Mouse (Mus musculus): ENCODE measurements around the gene Znhit3. TPM values are rescaled to one million over a fixed set of nuclear protein-coding genes. Genes with fewer than 3 reads are reported as not detected.

Znhit3 gene
- polyA plus RNA-seq, 1 experiment from 2014 or later = 21.8 TPM

- TF ChIP-seq EP300 (IDR thresholded peaks at IDR 0.05; ENCODE audit: low read depth) (no peak), CTCF (IDR thresholded peaks at IDR 0.05; ENCODE audit: low read depth) (no peak)
- Histone ChIP-seq H3K27ac (ENCODE audit: low read depth) (no peak overlapping the region), H3K9ac (replicated peaks) (no peak overlapping the region), H3K4me1 (ENCODE audit: insufficient read depth) (no peaks in the 10 kb centered on the region), H3K27me3 (ENCODE audit: insufficient read depth, low read length) (no peaks in the 10 kb centered on the region), H3K4me2 (ENCODE audit: low read depth, low read length) (no peak overlapping the region), H3K36me3 (replicated peaks; ENCODE audit: insufficient read depth, low read length) (peaks cover 40% of the 10 kb centered on the region), H3K4me3 (ENCODE audit: low read depth, low read length) (no peak overlapping the region), H3K9me3 (ENCODE audit: low read length) (no peaks in the 10 kb centered on the region)
- DNase-seq (no peak), ATAC-seq (no peak)
- WGBS (ENCODE audit: insufficient replicate concordance) = 78% methylated on average over 9 of the region's 9 CpGs
These were observed 11.5 kb downstream of the Znhit3 start for GRCm38 (mm10) chr11:84904597-84905144.

- H3K9me3 ChIP-seq (ENCODE audit: low read length) = no peaks in the 10 kb centered on the region
- no peak for DNase-seq
- no peak for ATAC-seq
- no peak overlapping the region for H3K4me3 ChIP-seq (ENCODE audit: low read depth, low read length)
- WGBS (ENCODE audit: insufficient replicate concordance) = 84% methylated on average over 14 of the region's 15 CpGs
- TF ChIP-seq EP300 (IDR thresholded peaks at IDR 0.05; ENCODE audit: low read depth) (no peak), CTCF (IDR thresholded peaks at IDR 0.05; ENCODE audit: low read depth) (no peak)
- no peaks in the 10 kb centered on the region for H3K4me1 ChIP-seq (ENCODE audit: insufficient read depth)
- H3K4me2 ChIP-seq (ENCODE audit: low read depth, low read length) = no peak overlapping the region
- H3K9ac ChIP-seq (replicated peaks) = no peak overlapping the region
- peaks cover 22% of the 10 kb centered on the region for H3K36me3 ChIP-seq (replicated peaks; ENCODE audit: insufficient read depth, low read length)
- no peak overlapping the region for H3K27ac ChIP-seq (ENCODE audit: low read depth)
- no peaks in the 10 kb centered on the region for H3K27me3 ChIP-seq (ENCODE audit: insufficient read depth, low read length)
These were observed 23.1 kb downstream of the Znhit3 start for GRCm38 (mm10) chr11:84893113-84893512.

- Histone ChIP-seq H3K4me3 (ENCODE audit: low read depth, low read length) (no peak overlapping the region), H3K4me1 (ENCODE audit: insufficient read depth) (no peaks in the 10 kb centered on the region), H3K27me3 (ENCODE audit: insufficient read depth, low read length) (no peaks in the 10 kb centered on the region), H3K27ac (ENCODE audit: low read depth) (no peak overlapping the region), H3K9me3 (ENCODE audit: low read length) (no peaks in the 10 kb centered on the region), H3K4me2 (ENCODE audit: low read depth, low read length) (no peak overlapping the region), H3K36me3 (replicated peaks; ENCODE audit: insufficient read depth, low read length) (peaks cover 24% of the 10 kb centered on the region), H3K9ac (replicated peaks) (no peak overlapping the region)
- no peak for DNase-seq
- TF ChIP-seq EP300 (IDR thresholded peaks at IDR 0.05; ENCODE audit: low read depth) (no peak), CTCF (IDR thresholded peaks at IDR 0.05; ENCODE audit: low read depth) (no peak)
- WGBS (ENCODE audit: insufficient replicate concordance) = 90% methylated on average over 7 of the region's 7 CpGs
- ATAC-seq = no peak
These were observed 24.5 kb downstream of the Znhit3 start for GRCm38 (mm10) chr11:84891705-84892104.

GRCm38 (mm10) chr11:84889492-84889891 lies 26.7 kb downstream of the Znhit3 start:
- no peaks in the 10 kb centered on the region for H3K27me3 ChIP-seq (ENCODE audit: insufficient read depth, low read length)
- no peak overlapping the region for H3K4me2 ChIP-seq (ENCODE audit: low read depth, low read length)
- H3K4me1 ChIP-seq (ENCODE audit: insufficient read depth) = no peaks in the 10 kb centered on the region
- H3K27ac ChIP-seq (ENCODE audit: low read depth) = no peak overlapping the region
- peak; percentile 44; the same call in 1 of the 2 replicates for ATAC-seq
- 73% methylated on average over 2 of the region's 2 CpGs for WGBS (ENCODE audit: insufficient replicate concordance)
- H3K9me3 ChIP-seq (ENCODE audit: low read length) = no peaks in the 10 kb centered on the region
- DNase-seq = no peak
- TF ChIP-seq EP300 (IDR thresholded peaks at IDR 0.05; ENCODE audit: low read depth) = no peak
- TF ChIP-seq CTCF (IDR thresholded peaks at IDR 0.05; ENCODE audit: low read depth) = no peak
- peaks cover 24% of the 10 kb centered on the region for H3K36me3 ChIP-seq (replicated peaks; ENCODE audit: insufficient read depth, low read length)
- H3K9ac ChIP-seq (replicated peaks) = no peak overlapping the region
- H3K4me3 ChIP-seq (ENCODE audit: low read depth, low read length) = no peak overlapping the region

GRCm38 (mm10) chr11:84888025-84888424 lies 28.1 kb downstream of the Znhit3 start:
- TF ChIP-seq EP300 (IDR thresholded peaks at IDR 0.05; ENCODE audit: low read depth) (no peak), CTCF (IDR thresholded peaks at IDR 0.05; ENCODE audit: low read depth) (no peak)
- no peak overlapping the region for H3K4me2 ChIP-seq (ENCODE audit: low read depth, low read length)
- H3K27me3 ChIP-seq (ENCODE audit: insufficient read depth, low read length) = no peaks in the 10 kb centered on the region
- DNase-seq (no peak), ATAC-seq (no peak)
- 95% methylated on average over 8 of the region's 8 CpGs for WGBS (ENCODE audit: insufficient replicate concordance)
- no peak overlapping the region for H3K9ac ChIP-seq (replicated peaks)
- H3K9me3 ChIP-seq (ENCODE audit: low read length) = no peaks in the 10 kb centered on the region
- no peaks in the 10 kb centered on the region for H3K4me1 ChIP-seq (ENCODE audit: insufficient read depth)
- peaks cover 28% of the 10 kb centered on the region for H3K36me3 ChIP-seq (replicated peaks; ENCODE audit: insufficient read depth, low read length)
- no peak overlapping the region for H3K4me3 ChIP-seq (ENCODE audit: low read depth, low read length)
- H3K27ac ChIP-seq (ENCODE audit: low read depth) = no peak overlapping the region

GRCm38 (mm10) chr11:84886767-84887511 lies 29.2 kb downstream of the Znhit3 start:
- no peaks in the 10 kb centered on the region for H3K4me1 ChIP-seq (ENCODE audit: insufficient read depth)
- H3K4me3 ChIP-seq (ENCODE audit: low read depth, low read length) = no peak overlapping the region
- H3K27ac ChIP-seq (ENCODE audit: low read depth) = no peak overlapping the region
- no peak for DNase-seq
- no peaks in the 10 kb centered on the region for H3K27me3 ChIP-seq (ENCODE audit: insufficient read depth, low read length)
- H3K36me3 ChIP-seq (replicated peaks; ENCODE audit: insufficient read depth, low read length) = peaks cover 27% of the 10 kb centered on the region
- no peak for ATAC-seq
- 89% methylated on average over 11 of the region's 11 CpGs for WGBS (ENCODE audit: insufficient replicate concordance)
- H3K9me3 ChIP-seq (ENCODE audit: low read length) = no peaks in the 10 kb centered on the region
- no peak overlapping the region for H3K9ac ChIP-seq (replicated peaks)
- H3K4me2 ChIP-seq (ENCODE audit: low read depth, low read length) = no peak overlapping the region
- no peak for TF ChIP-seq EP300 (IDR thresholded peaks at IDR 0.05; ENCODE audit: low read depth)
- TF ChIP-seq CTCF (IDR thresholded peaks at IDR 0.05; ENCODE audit: low read depth) = no peak
